Mouse (Mus musculus): ENCODE measurements around the gene Hdac5. TPM values are rescaled to one million over a fixed set of nuclear protein-coding genes. Genes with fewer than 3 reads are reported as not detected.

Gene Hdac5
- total and polyA plus RNA-seq, 2 experiments from 2014 or later: 61.9 to 350 TPM

- 56% methylated on average over 5 of the region's 5 CpGs for WGBS
- H3K4me1 ChIP-seq (ENCODE audit: insufficient read depth, low read length): no peaks in the 10 kb centered on the region
- ATAC-seq (no peak), DNase-seq (ENCODE audit: low spot score) (no peak)
- no peaks in the 10 kb centered on the region for H3K36me3 ChIP-seq (ENCODE audit: insufficient read depth, low read length)
- H3K4me3 ChIP-seq (ENCODE audit: low read length): no peak overlapping the region
- H3K9ac ChIP-seq (replicated peaks; ENCODE audit: low read length): no peak overlapping the region
- no peaks in the 10 kb centered on the region for H3K27me3 ChIP-seq (ENCODE audit: insufficient read depth, low read length)
- H3K9me3 ChIP-seq (ENCODE audit: low read length): no peaks in the 10 kb centered on the region
- H3K27ac ChIP-seq: no peak overlapping the region
- no peak overlapping the region for H3K4me2 ChIP-seq (ENCODE audit: low read depth, low read length)
- peak; percentile 13; the same call in 1 of the 2 replicates for TF ChIP-seq CTCF (IDR thresholded peaks at IDR 0.05; ENCODE audit: low read depth)
Measured at GRCm38 (mm10) chr11:102241874-102242273, 11.9 kb upstream of the Hdac5 start.

- H3K4me2 ChIP-seq (ENCODE audit: low read depth, low read length): no peak overlapping the region
- DNase-seq (ENCODE audit: low spot score) (no peak), ATAC-seq (no peak)
- TF ChIP-seq CTCF (IDR thresholded peaks at IDR 0.05; ENCODE audit: low read depth): no peak
- H3K27ac ChIP-seq: no peak overlapping the region
- H3K9ac ChIP-seq (replicated peaks; ENCODE audit: low read length): no peak overlapping the region
- H3K9me3 ChIP-seq (ENCODE audit: low read length): no peaks in the 10 kb centered on the region
- H3K4me1 ChIP-seq (ENCODE audit: insufficient read depth, low read length): no peaks in the 10 kb centered on the region
- H3K36me3 ChIP-seq (ENCODE audit: insufficient read depth, low read length): no peaks in the 10 kb centered on the region
- no peaks in the 10 kb centered on the region for H3K27me3 ChIP-seq (ENCODE audit: insufficient read depth, low read length)
- WGBS: 93% methylated on average over 5 of the region's 5 CpGs
- H3K4me3 ChIP-seq (ENCODE audit: low read length): no peak overlapping the region
Measured at GRCm38 (mm10) chr11:102241246-102241645, 11.3 kb upstream of the Hdac5 start.

- Histone ChIP-seq H3K4me1 (ENCODE audit: insufficient read depth, low read length) (no peaks in the 10 kb centered on the region), H3K27ac (no peak overlapping the region), H3K9me3 (ENCODE audit: low read length) (no peaks in the 10 kb centered on the region), H3K4me3 (ENCODE audit: low read length) (no peak overlapping the region), H3K9ac (replicated peaks; ENCODE audit: low read length) (no peak overlapping the region), H3K4me2 (ENCODE audit: low read depth, low read length) (no peak overlapping the region), H3K36me3 (ENCODE audit: insufficient read depth, low read length) (no peaks in the 10 kb centered on the region), H3K27me3 (ENCODE audit: insufficient read depth, low read length) (no peaks in the 10 kb centered on the region)
- WGBS: 94% methylated on average over 6 of the region's 6 CpGs
- TF ChIP-seq CTCF (IDR thresholded peaks at IDR 0.05; ENCODE audit: low read depth): no peak
- no peak for ATAC-seq
- DNase-seq (ENCODE audit: low spot score): no peak
Measured at GRCm38 (mm10) chr11:102240636-102241035, 10.7 kb upstream of the Hdac5 start.

- no peak overlapping the region for H3K27ac ChIP-seq
- H3K4me1 ChIP-seq (ENCODE audit: insufficient read depth, low read length): no peaks in the 10 kb centered on the region
- no peak overlapping the region for H3K4me3 ChIP-seq (ENCODE audit: low read length)
- H3K9me3 ChIP-seq (ENCODE audit: low read length): no peaks in the 10 kb centered on the region
- H3K9ac ChIP-seq (replicated peaks; ENCODE audit: low read length): no peak overlapping the region
- ATAC-seq (no peak), DNase-seq (ENCODE audit: low spot score) (no peak)
- H3K27me3 ChIP-seq (ENCODE audit: insufficient read depth, low read length): no peaks in the 10 kb centered on the region
- TF ChIP-seq CTCF (IDR thresholded peaks at IDR 0.05; ENCODE audit: low read depth): no peak
- no peak overlapping the region for H3K4me2 ChIP-seq (ENCODE audit: low read depth, low read length)
- WGBS: 72% methylated on average over 2 of the region's 2 CpGs
- no peaks in the 10 kb centered on the region for H3K36me3 ChIP-seq (ENCODE audit: insufficient read depth, low read length)
Measured at GRCm38 (mm10) chr11:102236022-102236421, 6.1 kb upstream of the Hdac5 start.

- Histone ChIP-seq H3K27me3 (ENCODE audit: insufficient read depth, low read length) (no peaks in the 10 kb centered on the region), H3K36me3 (ENCODE audit: insufficient read depth, low read length) (no peaks in the 10 kb centered on the region), H3K9ac (replicated peaks; ENCODE audit: low read length) (peak overlapping the region; percentile 95), H3K27ac (peak overlapping the region; percentile 89), H3K4me1 (ENCODE audit: insufficient read depth, low read length) (peaks cover 40% of the 10 kb centered on the region), H3K4me3 (ENCODE audit: low read length) (peak overlapping the region; percentile 79), H3K9me3 (ENCODE audit: low read length) (no peaks in the 10 kb centered on the region), H3K4me2 (ENCODE audit: low read depth, low read length) (peak overlapping the region; percentile 78)
- WGBS: 2% methylated on average over 39 of the region's 47 CpGs
- TF ChIP-seq CTCF (IDR thresholded peaks at IDR 0.05; ENCODE audit: low read depth): no peak; the same call in 1 of the 2 replicates
- peak; percentile 57 for DNase-seq (ENCODE audit: low spot score)
- peak; percentile 46 for ATAC-seq
Measured at GRCm38 (mm10) chr11:102229331-102229953, 524 bp downstream of the Hdac5 start.

- no peak for DNase-seq (ENCODE audit: low spot score)
- H3K9ac ChIP-seq (replicated peaks; ENCODE audit: low read length): peak overlapping the region; percentile 95
- WGBS: 7% methylated on average over 7 of the region's 7 CpGs
- no peaks in the 10 kb centered on the region for H3K36me3 ChIP-seq (ENCODE audit: insufficient read depth, low read length)
- no peak for ATAC-seq
- TF ChIP-seq CTCF (IDR thresholded peaks at IDR 0.05; ENCODE audit: low read depth): no peak
- H3K4me1 ChIP-seq (ENCODE audit: insufficient read depth, low read length): peaks cover 42% of the 10 kb centered on the region
- H3K27ac ChIP-seq: peak overlapping the region; percentile 89
- peak overlapping the region; percentile 78 for H3K4me2 ChIP-seq (ENCODE audit: low read depth, low read length)
- no peaks in the 10 kb centered on the region for H3K27me3 ChIP-seq (ENCODE audit: insufficient read depth, low read length)
- H3K9me3 ChIP-seq (ENCODE audit: low read length): no peaks in the 10 kb centered on the region
- peak overlapping the region; percentile 79 for H3K4me3 ChIP-seq (ENCODE audit: low read length)
Measured at GRCm38 (mm10) chr11:102228646-102229268, 1.2 kb downstream of the Hdac5 start.

GRCm38 (mm10) chr11:102228191-102228545 is 1.8 kb downstream of the Hdac5 start:
- peak overlapping the region; percentile 54; the same call in 1 of the 2 replicates for H3K27ac ChIP-seq
- H3K4me3 ChIP-seq (ENCODE audit: low read length): peak overlapping the region; percentile 79
- peak overlapping the region; percentile 95 for H3K9ac ChIP-seq (replicated peaks; ENCODE audit: low read length)
- no peak for TF ChIP-seq CTCF (IDR thresholded peaks at IDR 0.05; ENCODE audit: low read depth)
- 8% methylated on average over 9 of the region's 9 CpGs for WGBS
- ATAC-seq: no peak
- peak overlapping the region; percentile 78 for H3K4me2 ChIP-seq (ENCODE audit: low read depth, low read length)
- H3K4me1 ChIP-seq (ENCODE audit: insufficient read depth, low read length): peaks cover 42% of the 10 kb centered on the region
- DNase-seq (ENCODE audit: low spot score): no peak
- no peaks in the 10 kb centered on the region for H3K9me3 ChIP-seq (ENCODE audit: low read length)
- H3K27me3 ChIP-seq (ENCODE audit: insufficient read depth, low read length): no peaks in the 10 kb centered on the region
- H3K36me3 ChIP-seq (ENCODE audit: insufficient read depth, low read length): no peaks in the 10 kb centered on the region
